9 mouse cellular contexts compared by ENCODE assay signal in genomic region chr13:24337874-24338273, GRCm38 (mm10). TPM values are rescaled to one million over a fixed set of nuclear protein-coding genes. Genes with fewer than 3 reads are reported as not detected.
DNase-seq lines count a peak whose midpoint lies in the region; ATAC-seq and TF ChIP-seq lines count a peak whose summit lies in the region.
"Had no signal": no experiment of that assay in that cellular context is flagged by ENCODE, and none has a peak within 500 bp of the region (broad histone marks: within the 10 kb centered on the region; RNA-seq: fewer than 3 reads in every experiment).

No protein-coding gene starts in this region.

- peak; percentile 63 to 91 for TF ChIP-seq CTCF in CH12.LX (conservative IDR thresholded peaks at IDR 0.05 in 1 of 2, IDR thresholded peaks at IDR 0.05 in 1 of 2; ENCODE audit: low read depth in 2 of 2, low read length in 2 of 2)

- no peaks in the 10 kb centered on the region for H3K79me2 ChIP-seq in CH12.LX (replicated peaks; ENCODE audit: control insufficient read depth, extremely low read depth, insufficient read depth, poor library complexity, severe bottlenecking)

- no peak for ATAC-seq in hindbrain, embryonic 16.5 days
- ATAC-seq in limb, embryonic 14.5 days (ENCODE audit: low FRiP score, low read depth) = no peak
- peak; percentile 70 for ATAC-seq in neutrophil, adult 5-6 weeks (ENCODE audit: extremely low read depth, insufficient number of reproducible peaks, low FRiP score, poor library complexity, severe bottlenecking)

- no peak for TF ChIP-seq POLR2A in CH12.LX (IDR thresholded peaks at IDR 0.05; ENCODE audit: low read depth, low read length)
- TF ChIP-seq POLR2A in limb, embryonic 14.5 days (IDR thresholded peaks at IDR 0.05; ENCODE audit: borderline replicate concordance, extremely low read depth, insufficient read depth, insufficient read length) = no peak

- H3K27ac ChIP-seq in hindbrain, embryonic 10.5 days = no peak overlapping the region
- H3K27ac ChIP-seq in hindbrain, embryonic 16.5 days (ENCODE audit: low read depth, low read length) = no peak overlapping the region
- H3K27ac ChIP-seq in CH12.LX (ENCODE audit: insufficient read depth, low read depth) = peak overlapping the region; percentile 25; the same call in 1 of the 2 replicates
- no peak overlapping the region for H3K27ac ChIP-seq in limb, embryonic 14.5 days (replicated peaks; ENCODE audit: low read depth, low read length)
- H3K27ac ChIP-seq: embryonic facial prominence, embryonic 12.5 days had no signal

- no peaks in the 10 kb centered on the region; the same call in 1 of the 2 replicates for H3K4me1 ChIP-seq in hindbrain, embryonic 10.5 days (replicated peaks)
- H3K4me1 ChIP-seq in hindbrain, embryonic 16.5 days (ENCODE audit: control insufficient read depth, insufficient read depth, low read depth, low read length) = no peaks in the 10 kb centered on the region
- H3K4me1 ChIP-seq in CH12.LX (ENCODE audit: control insufficient read depth in 1 of 2, insufficient read depth in 2 of 2) = peaks cover 5 to 25% of the 10 kb centered on the region in 2 experiments
- no peaks in the 10 kb centered on the region for H3K4me1 ChIP-seq in limb, embryonic 14.5 days (ENCODE audit: control insufficient read depth, insufficient read depth, low read length)
- H3K4me1 ChIP-seq: embryonic facial prominence, embryonic 12.5 days had no signal

- WGBS in hindbrain, embryonic 10.5 days = 58% methylated on average over 3 of the region's 3 CpGs
- 50% methylated on average over 3 of the region's 3 CpGs for WGBS in hindbrain, embryonic 16.5 days
- 53% methylated on average over 3 of the region's 3 CpGs for WGBS in limb, embryonic 14.5 days

- no peaks in the 10 kb centered on the region for H3K9me3 ChIP-seq in hindbrain, embryonic 10.5 days
- H3K9me3 ChIP-seq in hindbrain, embryonic 16.5 days (ENCODE audit: control insufficient read depth, low read length) = no peaks in the 10 kb centered on the region
- H3K9me3 ChIP-seq in CH12.LX (replicated peaks; ENCODE audit: low read length) = no peaks in the 10 kb centered on the region
- H3K9me3 ChIP-seq in limb, embryonic 14.5 days (ENCODE audit: control insufficient read depth, low read length) = no peaks in the 10 kb centered on the region
- H3K9me3 ChIP-seq: embryonic facial prominence, embryonic 12.5 days had no signal

- in situ Hi-C loops in CH12.LX (cut with MboI; ENCODE audit: low pct_ligation_motif_present, low pct_unique_long_range_greater_than_20kb, low sequenced_read_pairs) = loop anchor here (10.0 to 25.0 kb wide), 4 partner anchors 87 to 574 kb away; no protein-coding TSS in a partner anchor

- 0 out of 2 replicates have a peak, but pooled peaks have one; percentile 41 for TF ChIP-seq EP300 in CH12.LX (IDR thresholded peaks at IDR 0.05; ENCODE audit: low read length)

- dilution Hi-C loops in CH12.LX (cut with MboI; ENCODE audit: extremely low pct_ligation_motif_present, extremely low pct_unique_long_range_greater_than_20kb, low sequenced_read_pairs) = no loop called here

- peak; percentile 94 for TF ChIP-seq RAD21 in CH12.LX (IDR thresholded peaks at IDR 0.05; ENCODE audit: low read depth, low read length)

- H3K4me3 ChIP-seq in hindbrain, embryonic 10.5 days = no peak overlapping the region
- no peak overlapping the region for H3K4me3 ChIP-seq in hindbrain, embryonic 16.5 days (ENCODE audit: low read length)
- no peak overlapping the region for H3K4me3 ChIP-seq in CH12.LX (replicated peaks in 1 of 3; ENCODE audit: low read depth in 2 of 3, low read length in 2 of 3, poor library complexity in 1 of 3)
- no peak overlapping the region for H3K4me3 ChIP-seq in limb, embryonic 14.5 days (replicated peaks; ENCODE audit: low read length)
- H3K4me3 ChIP-seq: embryonic facial prominence, embryonic 12.5 days had no signal

- no peak overlapping the region for H3K9ac ChIP-seq in hindbrain, embryonic 16.5 days (ENCODE audit: low read depth, low read length)
- peak overlapping the region; percentile 20 for H3K9ac ChIP-seq in CH12.LX (ENCODE audit: insufficient read depth, low read depth)
- H3K9ac ChIP-seq in limb, embryonic 14.5 days (ENCODE audit: low read depth, low read length, severe bottlenecking) = no peak overlapping the region
- H3K9ac ChIP-seq: embryonic facial prominence, embryonic 12.5 days had no signal

- no peaks in the 10 kb centered on the region for H3K36me3 ChIP-seq in hindbrain, embryonic 10.5 days
- no peaks in the 10 kb centered on the region for H3K36me3 ChIP-seq in hindbrain, embryonic 16.5 days (ENCODE audit: control insufficient read depth, insufficient read depth, low read length)
- no peaks in the 10 kb centered on the region for H3K36me3 ChIP-seq in CH12.LX (replicated peaks in 1 of 2; ENCODE audit: control insufficient read depth in 1 of 2, insufficient read depth in 1 of 2, low read length in 1 of 2)
- no peaks in the 10 kb centered on the region for H3K36me3 ChIP-seq in limb, embryonic 14.5 days (ENCODE audit: control insufficient read depth, insufficient read depth, low read length)
- H3K36me3 ChIP-seq: embryonic facial prominence, embryonic 12.5 days had no signal

- no peak overlapping the region for H3K4me2 ChIP-seq in hindbrain, embryonic 16.5 days (ENCODE audit: low read length)
- H3K4me2 ChIP-seq in CH12.LX (ENCODE audit: insufficient read depth, low read depth, poor library complexity, severe bottlenecking) = peak overlapping the region; percentile 59
- no peak overlapping the region for H3K4me2 ChIP-seq in limb, embryonic 14.5 days (replicated peaks; ENCODE audit: low read depth, low read length, severe bottlenecking)
- H3K4me2 ChIP-seq: embryonic facial prominence, embryonic 12.5 days had no signal

- no peaks in the 10 kb centered on the region for H3K27me3 ChIP-seq in hindbrain, embryonic 10.5 days (ENCODE audit: insufficient read depth, poor library complexity, severe bottlenecking)
- H3K27me3 ChIP-seq in hindbrain, embryonic 16.5 days (replicated peaks; ENCODE audit: control insufficient read depth, insufficient read depth, low read length) = no peaks in the 10 kb centered on the region
- no peaks in the 10 kb centered on the region for H3K27me3 ChIP-seq in CH12.LX (replicated peaks)
- no peaks in the 10 kb centered on the region for H3K27me3 ChIP-seq in limb, embryonic 14.5 days (ENCODE audit: control insufficient read depth, insufficient read depth, low read length)
- H3K27me3 ChIP-seq: embryonic facial prominence, embryonic 12.5 days had no signal

- DNase-seq in hindbrain, embryonic 10.5 days (ENCODE audit: low spot score) = peak; percentile 29
- DNase-seq in CH12.LX (ENCODE audit: extremely low read depth) = peak; percentile 78
- DNase-seq in c-Kit-positive CD71-positive TER-119-negative erythroid progenitor cells, embryonic 14.5 days (ENCODE audit: low read depth) = peak; percentile 49
- DNase-seq in limb, embryonic 14.5 days (ENCODE audit: low spot score) = peak; percentile 22
- no peak for DNase-seq in cerebellum, adult 8-10 months
- no peak for DNase-seq in layer of hippocampus, adult 8-10 months (ENCODE audit: low spot score in 2 of 2)

TF ChIP-seq in CH12.LX, 34 proteins besides CTCF, POLR2A, EP300 and RAD21 (continues in another document):
- TF ChIP-seq ZKSCAN1 (IDR thresholded peaks at IDR 0.05; ENCODE audit: borderline replicate concordance, low read depth, low read length) = no peak
- no peak for TF ChIP-seq CHD2 (IDR thresholded peaks at IDR 0.05; ENCODE audit: low read length)
- no peak; the same call in 1 of the 2 replicates for TF ChIP-seq HCFC1 (IDR thresholded peaks at IDR 0.05; ENCODE audit: low read depth, low read length)
- TF ChIP-seq RCOR1 (conservative IDR thresholded peaks at IDR 0.05; ENCODE audit: low read depth, low read length) = no peak
- peak; percentile 47; the same call in 1 of the 2 replicates for TF ChIP-seq USF1 (IDR thresholded peaks at IDR 0.05; ENCODE audit: low read depth, low read length)
- TF ChIP-seq UBTF (IDR thresholded peaks at IDR 0.05; ENCODE audit: low read depth, low read length) = no peak
- TF ChIP-seq ELF1 (IDR thresholded peaks at IDR 0.05; ENCODE audit: low read depth, low read length) = no peak
- no peak for TF ChIP-seq KAT2A (IDR thresholded peaks at IDR 0.05; ENCODE audit: insufficient replicate concordance, low read length)
- peak; percentile 14; the same call in 1 of the 2 replicates for TF ChIP-seq NELFE (IDR thresholded peaks at IDR 0.05; ENCODE audit: low read depth, low read length)
- TF ChIP-seq BHLHE40 (IDR thresholded peaks at IDR 0.05; ENCODE audit: low read depth, low read length) = no peak
- TF ChIP-seq JUND (conservative IDR thresholded peaks at IDR 0.05; ENCODE audit: low read depth, low read length) = no peak
- no peak for TF ChIP-seq JUN (IDR thresholded peaks at IDR 0.05; ENCODE audit: insufficient read depth, low read depth, low read length)
- no peak for TF ChIP-seq NRF1 (IDR thresholded peaks at IDR 0.05; ENCODE audit: low read depth, low read length)
- no peak for TF ChIP-seq ZNF384 (IDR thresholded peaks at IDR 0.05; ENCODE audit: low read depth, low read length)
- no peak for TF ChIP-seq TBP (conservative IDR thresholded peaks at IDR 0.05; ENCODE audit: low read depth, low read length)
- no peak; the same call in 1 of the 2 replicates for TF ChIP-seq IRF4 (IDR thresholded peaks at IDR 0.05; ENCODE audit: low read depth, low read length)

RNA-seq across cellular contexts. Expression of gene Cmah, which starts 10.7 kb away (rescaled TPM):
- polyA plus RNA-seq in hindbrain, embryonic 10.5 days (2016; fragmentation: Nextera tagmentation; extraction: Ambion mirVana) = 0.17 and 0.54 TPM in 2 replicates
- polyA plus RNA-seq in hindbrain, embryonic 16.5 days (2015; fragmentation: Nextera tagmentation; extraction: Ambion mirVana) = 0.11 and 0.16 TPM in 2 replicates
- total RNA-seq in CH12.LX (2012; rRNA removed) (5.5 and 6.1 TPM in 2 replicates), CH12.LX (2014; rRNA removed) (5.0 and 5.3 TPM in 2 replicates)
- 15.5 and 17.4 TPM in 2 replicates for polyA plus RNA-seq in CH12.LX (2012; ENCODE audit: insufficient read length, low read depth)
- polyA plus RNA-seq in limb, embryonic 14.5 days (2012; rRNA removed) = 0.27 and 0.30 TPM in 2 replicates
- polyA plus RNA-seq in limb, embryonic 14.5 days (2014; fragmentation: Nextera tagmentation; extraction: Ambion mirVana) = 0.19 and 0.48 TPM in 2 replicates
- total RNA-seq in neutrophil, adult 5-6 weeks (2017) = 179 and 208 TPM in 2 replicates
- total RNA-seq in layer of hippocampus, adult 8-10 months (2022) = 1 to 10 TPM in 1 of 4 experiments, under 1 TPM in 3; 0.47 to 1.5 (median 0.83) TPM

RNA-seq across cellular contexts. Expression of gene Carmil1, which starts 57.3 kb away (rescaled TPM):
- polyA plus RNA-seq in hindbrain, embryonic 10.5 days (2016; fragmentation: Nextera tagmentation; extraction: Ambion mirVana) = 20.0 and 21.7 TPM in 2 replicates
- 43.5 and 50.6 TPM in 2 replicates for polyA plus RNA-seq in hindbrain, embryonic 16.5 days (2015; fragmentation: Nextera tagmentation; extraction: Ambion mirVana)
- total RNA-seq in CH12.LX (2012; rRNA removed) = 1.1 and 1.8 TPM in 2 replicates
- 5.7 and 7.2 TPM in 2 replicates for total RNA-seq in CH12.LX (2014; rRNA removed)
- polyA plus RNA-seq in CH12.LX (2012; ENCODE audit: insufficient read length, low read depth) = 9.4 and 11.0 TPM in 2 replicates
- polyA plus RNA-seq in limb, embryonic 14.5 days (2012; rRNA removed) = 18.7 and 21.4 TPM in 2 replicates
- 33.9 and 42.8 TPM in 2 replicates for polyA plus RNA-seq in limb, embryonic 14.5 days (2014; fragmentation: Nextera tagmentation; extraction: Ambion mirVana)
- 39.3 and 42.2 TPM in 2 replicates for total RNA-seq in neutrophil, adult 5-6 weeks (2017)
- total RNA-seq in layer of hippocampus, adult 8-10 months (2022) = 10 to 100 TPM; 39.0 to 50.9 (median 43.6) TPM

Comparison
In these comparisons a context has a peak if more than half of its experiments do, and no peak if none do; other contexts are left out.
1. DNase-seq: peak in hindbrain, embryonic 10.5 days (single experiment), CH12.LX (single experiment), c-Kit-positive CD71-positive TER-119-negative erythroid progenitor cells, embryonic 14.5 days (single experiment) and limb, embryonic 14.5 days (single experiment); none in cerebellum, adult 8-10 months (single experiment) and layer of hippocampus, adult 8-10 months (0 of 2).
2. RNA of gene Cmah, which starts 10.7 kb away (polyA plus RNA-seq): 15.5 to 17.4 TPM in CH12.LX; 0.19 to 0.48 TPM in limb, embryonic 14.5 days, 0.17 to 0.54 TPM in hindbrain, embryonic 10.5 days and 0.11 to 0.16 TPM in hindbrain, embryonic 16.5 days; every median in the first group is over 10 times any median in the second.